Mouse (Mus musculus) MEL (cell line): ENCODE data around the gene Zdhhc14. TPM values are rescaled to one million over a fixed set of nuclear protein-coding genes. Genes with fewer than 3 reads are reported as not detected.

Source experiments
- DNase-seq: peaks from one replicate; pipeline ENCODE4 v3.0.0; 2011; ENCODE audit warnings: low read depth, low spot score
- H3K27ac ChIP-seq: 2 replicates; pipeline ENCODE4 v1.5.1; 2012; ENCODE audit warnings: low read depth, mild to moderate bottlenecking, control low read depth, low read length, moderate library complexity; ENCODE audit not compliant: control insufficient read depth
- H3K27me3 ChIP-seq, 2 experiments: fragments of 150-350 bp in 1 of 2; sonication (generic) in 1 of 2; 2 replicates each; pipeline ENCODE4 v1.6.1; 2012; ENCODE audit warnings: low read length in 2 of 2, mild to moderate bottlenecking in 2 of 2, improper control_type of control experiment in 1 of 2, moderate library complexity in 1 of 2; ENCODE audit not compliant: insufficient read depth in 2 of 2, control insufficient read depth in 1 of 2
- H3K36me3 ChIP-seq, 2 experiments: 2 replicates each; pipeline ENCODE4 v1.6.1; 2012 to 2014; ENCODE audit warnings: low read length in 2 of 2, improper control_type of control experiment in 1 of 2, inconsistent platforms in 1 of 2, mild to moderate bottlenecking in 1 of 2; ENCODE audit not compliant: insufficient read depth in 2 of 2, control insufficient read depth in 1 of 2
- H3K4me1 ChIP-seq, 2 experiments: fragments of 150-350 bp in 1 of 2; sonication (generic) in 1 of 2; 2 replicates each; pipeline ENCODE4 v1.6.1; 2012; ENCODE audit warnings: low read length in 2 of 2, improper control_type of control experiment in 1 of 2, mild to moderate bottlenecking in 1 of 2; ENCODE audit not compliant: insufficient read depth in 2 of 2, control insufficient read depth in 1 of 2
- H3K4me3 ChIP-seq, 2 experiments: fragments of 150-350 bp in 1 of 2; sonication (generic) in 1 of 2; 2 replicates each; pipeline ENCODE4 v1.5.1; 2012; ENCODE audit warnings: low read depth in 2 of 2, low read length in 2 of 2, mild to moderate bottlenecking in 2 of 2, moderate library complexity in 2 of 2, control low read depth in 1 of 2, improper control_type of control experiment in 1 of 2; ENCODE audit not compliant: control insufficient read depth in 1 of 2, insufficient read depth in 1 of 2
- H3K79me2 ChIP-seq: 2 replicates; pipeline ENCODE4 v1.6.1; 2012; ENCODE audit warnings: mild to moderate bottlenecking, low read length, moderate library complexity; ENCODE audit not compliant: control insufficient read depth, poor library complexity, insufficient read depth
- H3K9ac ChIP-seq: 2 replicates; pipeline ENCODE4 v1.6.1; 2012; ENCODE audit warnings: low read depth, mild to moderate bottlenecking, control low read depth, low read length, moderate library complexity; ENCODE audit not compliant: control insufficient read depth, poor library complexity, severe bottlenecking
- H3K9me3 ChIP-seq: fragments of 150-350 bp; sonication (generic); replicated peaks from 2 replicates; pipeline ENCODE4 v1.6.1; 2012; ENCODE audit warnings: mild to moderate bottlenecking, low read length, improper control_type of control experiment, moderate library complexity; ENCODE audit not compliant: insufficient read depth
- CHD1 ChIP-seq: IDR thresholded peaks from 2 replicates; pipeline ENCODE4 v1.6.1; 2012; ENCODE audit warnings: low read depth, mild to moderate bottlenecking, inconsistent platforms, low read length, improper control_type of control experiment
- CHD2 ChIP-seq: IDR thresholded peaks from 2 replicates; pipeline ENCODE4 v1.6.1; 2011; ENCODE audit warnings: low read length, improper control_type of control experiment
- E2F4 ChIP-seq: IDR thresholded peaks from 2 replicates; pipeline ENCODE4 v1.6.1; 2011; ENCODE audit warnings: low read depth, low read length, improper control_type of control experiment, borderline replicate concordance
- ELF1 ChIP-seq: IDR thresholded peaks from 2 replicates; pipeline ENCODE4 v1.6.1; 2014; ENCODE audit warnings: low read depth, mild to moderate bottlenecking, inconsistent platforms, low read length, improper control_type of control experiment, moderate library complexity
- EP300 ChIP-seq, 2 experiments: IDR thresholded peaks; 2 replicates each; pipeline ENCODE4 v1.6.1; 2011; ENCODE audit warnings: improper control_type of control experiment in 2 of 2, low read length in 2 of 2, low read depth in 1 of 2, mild to moderate bottlenecking in 1 of 2
- GABPA ChIP-seq: IDR thresholded peaks from 2 replicates; pipeline ENCODE4 v1.6.1; 2012; ENCODE audit warnings: low read depth, mild to moderate bottlenecking, inconsistent platforms, low read length, improper control_type of control experiment, moderate library complexity
- HCFC1 ChIP-seq: IDR thresholded peaks from 2 replicates; pipeline ENCODE4 v1.6.1; 2012; ENCODE audit warnings: low read depth, mild to moderate bottlenecking, inconsistent platforms, low read length, improper control_type of control experiment, moderate library complexity
- JUND ChIP-seq: IDR thresholded peaks from 2 replicates; pipeline ENCODE4 v1.6.1; 2011; ENCODE audit warnings: low read depth, mild to moderate bottlenecking, improper control_type of control experiment, low read length
- KAT2A ChIP-seq: conservative IDR thresholded peaks from 2 replicates; pipeline ENCODE4 v1.6.1; 2012; ENCODE audit warnings: low read depth, low read length, improper control_type of control experiment, inconsistent platforms
- MAFK ChIP-seq: IDR thresholded peaks from 2 replicates; pipeline ENCODE4 v1.6.1; 2011; ENCODE audit warnings: low read depth, mild to moderate bottlenecking, low read length, improper control_type of control experiment, borderline replicate concordance
- MEF2A ChIP-seq: IDR thresholded peaks from 2 replicates; pipeline ENCODE4 v1.6.1; 2014; ENCODE audit warnings: low read depth, mild to moderate bottlenecking, inconsistent platforms, low read length, improper control_type of control experiment; ENCODE audit not compliant: poor library complexity, insufficient replicate concordance, severe bottlenecking; ENCODE audit errors: extremely low read depth
- MXI1 ChIP-seq: IDR thresholded peaks from 2 replicates; pipeline ENCODE4 v1.6.1; 2011; ENCODE audit warnings: mild to moderate bottlenecking, low read depth, low read length, improper control_type of control experiment
- NELFE ChIP-seq: IDR thresholded peaks from 2 replicates; pipeline ENCODE4 v1.6.1; 2011; ENCODE audit warnings: low read depth, low read length, improper control_type of control experiment
- NRF1 ChIP-seq: IDR thresholded peaks from 2 replicates; pipeline ENCODE4 v1.6.1; 2014; ENCODE audit warnings: low read depth, mild to moderate bottlenecking, inconsistent platforms, low read length, improper control_type of control experiment, moderate library complexity; ENCODE audit not compliant: poor library complexity, insufficient read depth, severe bottlenecking
- POLR2A ChIP-seq, 2 experiments: IDR thresholded peaks; 2 replicates each; pipeline ENCODE4 v1.6.1; 2011 to 2012; ENCODE audit warnings: low read length in 2 of 2, mild to moderate bottlenecking in 2 of 2, control low read depth in 1 of 2, improper control_type of control experiment in 1 of 2, low read depth in 1 of 2, moderate library complexity in 1 of 2; ENCODE audit not compliant: control insufficient read depth in 1 of 2, insufficient read depth in 1 of 2, poor library complexity in 1 of 2
- POLR2AphosphoS5 ChIP-seq: IDR thresholded peaks from 2 replicates; pipeline ENCODE4 v1.6.1; 2012; ENCODE audit warnings: low read depth, borderline replicate concordance, mild to moderate bottlenecking, inconsistent platforms, low read length, moderate library complexity, mixed read lengths
- RAD21 ChIP-seq: IDR thresholded peaks from 2 replicates; pipeline ENCODE4 v1.6.1; 2011; ENCODE audit warnings: mild to moderate bottlenecking, low read depth, low read length, improper control_type of control experiment
- RCOR1 ChIP-seq: IDR thresholded peaks from 2 replicates; pipeline ENCODE4 v1.6.1; 2012; ENCODE audit warnings: low read depth, mild to moderate bottlenecking, inconsistent platforms, low read length, improper control_type of control experiment
- TAL1 ChIP-seq: IDR thresholded peaks from 2 replicates; pipeline ENCODE4 v1.6.1; 2012; ENCODE audit warnings: mild to moderate bottlenecking, inconsistent platforms, low read length, moderate library complexity, mixed read lengths
- TCF12 ChIP-seq: IDR thresholded peaks from 2 replicates; pipeline ENCODE4 v1.6.1; 2014; ENCODE audit warnings: low read depth, mild to moderate bottlenecking, inconsistent platforms, low read length, improper control_type of control experiment, moderate library complexity
- UBTF ChIP-seq: IDR thresholded peaks from 2 replicates; pipeline ENCODE4 v1.6.1; 2012; ENCODE audit warnings: low read depth, mild to moderate bottlenecking, inconsistent platforms, low read length, improper control_type of control experiment, moderate library complexity, borderline replicate concordance; ENCODE audit not compliant: insufficient read depth
- USF1 ChIP-seq: IDR thresholded peaks from 2 replicates; pipeline ENCODE4 v1.6.1; 2014; ENCODE audit warnings: low read depth, mild to moderate bottlenecking, inconsistent platforms, low read length, improper control_type of control experiment, moderate library complexity
- USF2 ChIP-seq, 2 experiments: IDR thresholded peaks; 2 replicates each; pipeline ENCODE4 v1.6.1; 2011 to 2012; ENCODE audit warnings: improper control_type of control experiment in 2 of 2, low read length in 2 of 2, borderline replicate concordance in 1 of 2, inconsistent platforms in 1 of 2, low read depth in 1 of 2, mild to moderate bottlenecking in 1 of 2; ENCODE audit not compliant: insufficient read depth in 1 of 2
- ZC3H11A ChIP-seq: IDR thresholded peaks from 2 replicates; pipeline ENCODE4 v1.6.1; 2012; ENCODE audit warnings: low read depth, mild to moderate bottlenecking, inconsistent platforms, low read length, improper control_type of control experiment
- ZKSCAN1 ChIP-seq: IDR thresholded peaks from 2 replicates; pipeline ENCODE4 v1.6.1; 2012; ENCODE audit warnings: low read depth, mild to moderate bottlenecking, inconsistent platforms, low read length, improper control_type of control experiment, moderate library complexity
- ZNF384 ChIP-seq: IDR thresholded peaks from 2 replicates; pipeline ENCODE4 v1.6.1; 2012; ENCODE audit warnings: low read depth, mild to moderate bottlenecking, inconsistent platforms, low read length, improper control_type of control experiment
- polyA plus RNA-seq, 2 experiments: library from polyadenylated mRNA; stranded (reverse) in 1 of 2; unstranded in 1 of 2; fragments of >175 nt in 1 of 2; fragments of >200 nt in 1 of 2; gene quantifications; 2 replicates each; pipeline versions ENCODE4 v1.2.1 to v1.2.4; 2012; ENCODE audit warnings: low replicate concordance in 2 of 2, low read depth in 1 of 2; ENCODE audit not compliant: insufficient read length in 2 of 2, insufficient read depth in 1 of 2, missing spikeins in 1 of 2
- total RNA-seq: library from RNA; depleted of rRNA; stranded (reverse); fragments of 300-350 nt; gene quantifications from 2 replicates; pipeline ENCODE4 v1.2.3, GENCODE M21; 2012

Zdhhc14 gene
- total and polyA plus RNA-seq, 3 experiments = 3.4 to 4.9 TPM; not detected in 1

- TF ChIP-seq ZKSCAN1 (no peak), GABPA (no peak), TAL1 (peak; percentile 70), RAD21 (no peak), CHD1 (no peak), HCFC1 (peak; percentile 72), POLR2AphosphoS5 (no peak), MAFK (no peak), MXI1 (peak; percentile 100), ZC3H11A (no peak), USF1 (peak; percentile 82), JUND (0 out of 2 replicates have a peak, but pooled peaks have one; percentile 49), ELF1 (peak; percentile 93), CHD2 (no peak), MEF2A (no peak), RCOR1 (peak; percentile 59; the same call in 1 of the 2 replicates), POLR2A (IDR thresholded peaks at IDR 0.05; ENCODE audit: control insufficient read depth in 1 of 2, insufficient read depth in 1 of 2, low read depth in 1 of 2, low read length in 2 of 2, poor library complexity in 1 of 2) (peak; percentile 61 to 93; a peak in 3 of 4 replicates), E2F4 (no peak)
These were observed 306.0 kb downstream of the Zdhhc14 start (continued) for GRCm38 (mm10) chr17:5798221-5798801.

DNA sequence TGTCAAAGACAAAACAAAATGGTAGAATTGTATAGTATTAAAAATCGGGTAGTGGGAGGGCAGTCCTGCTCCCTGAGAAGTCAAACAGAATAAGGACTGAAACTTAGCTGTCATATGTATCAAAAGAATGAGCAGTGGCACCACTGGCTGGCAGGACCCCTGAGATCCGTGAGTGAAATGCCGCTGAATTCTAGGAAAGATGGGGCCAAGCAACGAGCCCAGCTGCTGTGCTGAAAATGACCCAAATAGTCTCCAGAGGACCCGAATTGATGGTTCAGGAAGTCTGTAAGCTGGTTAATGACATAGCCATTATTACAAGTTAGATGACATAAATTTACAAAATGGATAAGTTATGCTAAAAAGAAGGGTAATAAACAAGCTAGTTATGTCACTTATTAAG, 306.5 kb downstream of the Zdhhc14 start:
- DNase-seq = no peak
- peak overlapping the region; percentile 77 for H3K27ac ChIP-seq
- H3K36me3 ChIP-seq = peaks cover 0 to 49% of the 10 kb centered on the region in 2 experiments; a peak in 2 of 4 replicates
- peak overlapping the region; percentile 60 to 61 for H3K4me3 ChIP-seq
- peaks cover 15 to 60% of the 10 kb centered on the region in 2 experiments for H3K4me1 ChIP-seq
- H3K79me2 ChIP-seq = peaks cover 17% of the 10 kb centered on the region
- peak overlapping the region; percentile 67 for H3K9ac ChIP-seq
- H3K27me3 ChIP-seq = no peaks in the 10 kb centered on the region
- no peak for TF ChIP-seq UBTF
- TF ChIP-seq CHD2 = no peak
- no peak for TF ChIP-seq HCFC1
- no peak for TF ChIP-seq POLR2A (IDR thresholded peaks at IDR 0.05; ENCODE audit: control insufficient read depth in 1 of 2, insufficient read depth in 1 of 2, low read depth in 1 of 2, low read length in 2 of 2, poor library complexity in 1 of 2)
- TF ChIP-seq RAD21 = no peak
- no peak for TF ChIP-seq NELFE
- TF ChIP-seq USF2 (IDR thresholded peaks at IDR 0.05; ENCODE audit: borderline replicate concordance in 1 of 2, insufficient read depth in 1 of 2, low read depth in 1 of 2, low read length in 2 of 2) = no peak
- no peak for TF ChIP-seq KAT2A
- no peak for TF ChIP-seq ZKSCAN1
- no peak for TF ChIP-seq MEF2A
- no peak for TF ChIP-seq TCF12
- TF ChIP-seq GABPA = no peak
- TF ChIP-seq EP300 (IDR thresholded peaks at IDR 0.05; ENCODE audit: low read depth in 1 of 2, low read length in 2 of 2) = no peak
- TF ChIP-seq MXI1 = no peak
- TF ChIP-seq NRF1 = no peak
- no peak for TF ChIP-seq ZNF384
- no peaks in the 10 kb centered on the region for H3K9me3 ChIP-seq
